Mouse (Mus musculus) right cerebral cortex, postnatal 10 days (tissue): Measurements from ENCODE around the gene Eps15.
A peak's percentile ranks its signal among the peaks of the same experiment; 100 is the strongest.
"Not testable (repeated sequence)": the region's sequence is repeated elsewhere in the genome, so short reads cannot be mapped to it uniquely, and the experiment has no call there.

Experiments
- DNase-seq, 2 experiments: peaks; one replicate each; pipeline ENCODE4 v3.0.0; 2021; ENCODE audit warnings: low spot score in 2 of 2

Eps15 gene

DNA sequence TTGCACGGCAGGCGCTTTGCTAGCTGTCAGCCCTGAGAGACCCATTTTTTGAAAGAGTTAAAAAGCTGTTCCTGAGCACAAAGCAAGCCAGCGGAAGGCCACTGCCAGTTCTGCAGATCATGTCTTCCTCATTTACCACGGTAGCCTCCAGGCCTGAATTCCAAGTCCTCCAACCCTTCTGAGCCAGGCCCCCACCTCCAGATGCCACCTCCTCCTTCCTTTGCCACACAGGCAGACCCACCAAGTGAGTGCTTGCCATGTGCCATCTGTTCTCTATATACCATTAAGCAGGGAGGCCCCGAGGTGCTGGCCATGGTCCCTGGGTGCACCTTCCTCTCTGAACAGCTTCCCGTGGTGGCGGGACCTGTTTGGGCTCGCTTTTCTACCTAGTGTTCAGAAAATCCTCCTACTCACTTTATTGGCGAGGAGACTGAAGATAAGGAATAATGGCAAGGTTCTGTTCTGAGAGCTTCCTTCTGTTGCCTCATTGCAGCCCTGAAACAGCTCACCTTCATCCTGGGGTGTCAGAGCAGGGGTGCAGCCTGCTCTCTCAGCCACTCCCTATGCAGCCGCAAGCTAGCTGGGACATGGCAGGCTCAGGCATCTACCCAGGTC, 120.4 kb downstream of the Eps15 start:
- DNase-seq, result no peak

DNA sequence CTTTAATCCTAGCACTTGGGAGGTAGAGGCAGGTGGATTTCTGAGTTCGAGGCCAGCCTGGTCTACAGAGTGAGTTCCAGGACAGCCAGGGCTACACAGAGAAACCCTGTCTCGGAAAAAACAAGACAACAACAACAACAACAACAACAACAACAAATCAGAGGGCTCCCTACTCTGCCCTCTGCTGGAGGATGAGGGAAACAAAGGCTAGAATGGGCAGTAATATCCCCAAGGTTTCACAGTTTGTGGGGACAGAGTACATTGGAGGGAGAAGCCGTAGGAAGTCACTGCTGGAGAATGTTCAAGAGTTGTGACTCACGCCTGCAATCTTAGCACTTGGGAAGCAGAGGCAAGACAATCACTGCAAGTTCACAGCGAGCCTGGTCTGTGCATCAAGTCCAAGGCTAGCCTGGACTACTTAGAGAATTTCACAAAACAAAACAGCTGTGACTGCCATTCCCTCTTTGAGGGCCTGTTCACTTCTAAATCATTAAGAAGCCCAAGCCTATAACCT, 121.2 kb downstream of the Eps15 start:
- DNase-seq, result no peak

DNA sequence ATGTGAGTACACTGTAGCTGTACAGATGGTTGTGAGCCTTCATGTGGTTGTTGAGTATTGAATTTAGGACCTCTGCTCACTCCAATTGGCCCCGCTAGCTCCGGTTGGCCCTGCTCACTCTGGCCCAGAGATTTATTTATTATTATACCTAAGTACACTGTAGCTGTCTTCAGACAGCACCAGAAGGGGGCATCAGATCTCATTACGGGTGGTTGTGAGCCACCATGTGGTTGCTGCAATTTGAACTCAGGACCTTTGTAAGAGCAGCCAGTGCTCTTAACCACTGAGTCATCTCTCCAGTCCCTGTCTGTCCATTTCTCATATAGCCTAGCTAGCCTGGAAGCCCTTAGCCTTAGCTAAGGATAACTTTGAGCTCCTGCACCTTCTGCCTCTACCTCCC, 124.8 kb downstream of the Eps15 start:
- DNase-seq, result not testable (repeated sequence)

DNA sequence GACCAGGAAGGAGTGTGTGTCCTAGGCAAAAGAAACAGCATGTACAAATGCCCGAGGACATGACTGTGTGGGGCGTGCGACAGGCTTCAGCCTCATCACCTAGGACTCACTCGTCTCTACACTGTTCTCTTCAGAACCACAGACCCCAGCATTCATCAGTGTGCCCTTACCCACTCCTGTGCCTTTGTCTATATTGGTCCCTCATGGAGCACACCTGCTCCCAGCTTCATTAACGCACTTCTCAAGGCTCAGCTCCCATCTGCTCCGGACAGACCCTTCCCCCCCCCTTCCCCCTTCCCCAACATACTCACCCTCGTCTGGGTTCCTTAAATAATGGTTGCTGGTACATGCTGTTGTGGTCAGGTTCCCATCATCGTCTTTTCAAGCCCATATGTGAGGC, 125.3 kb downstream of the Eps15 start:
- DNase-seq, result no peak

DNA sequence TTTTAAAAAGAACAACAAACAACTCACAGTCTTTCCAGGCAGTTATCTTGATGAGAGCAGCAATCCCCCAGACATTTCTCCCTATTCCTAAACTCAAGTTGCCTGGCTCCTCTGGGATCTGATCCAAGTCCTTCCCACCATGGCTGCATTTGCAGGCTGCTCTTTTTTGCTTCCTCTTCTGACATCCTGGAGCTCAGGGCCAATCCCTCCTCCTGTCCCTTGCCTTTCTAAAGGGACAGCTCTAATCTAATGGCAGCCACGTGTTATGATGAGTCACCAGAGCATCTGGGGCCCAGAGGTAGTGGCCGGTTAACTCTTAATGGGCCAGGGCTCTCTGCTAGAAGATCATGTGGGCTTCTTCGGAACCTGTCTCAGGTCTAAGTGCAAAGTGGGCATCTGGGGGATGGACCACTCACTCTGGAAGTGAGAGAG, 126.0 kb downstream of the Eps15 start:
- DNase-seq, result peak; percentile 65 to 66

DNA sequence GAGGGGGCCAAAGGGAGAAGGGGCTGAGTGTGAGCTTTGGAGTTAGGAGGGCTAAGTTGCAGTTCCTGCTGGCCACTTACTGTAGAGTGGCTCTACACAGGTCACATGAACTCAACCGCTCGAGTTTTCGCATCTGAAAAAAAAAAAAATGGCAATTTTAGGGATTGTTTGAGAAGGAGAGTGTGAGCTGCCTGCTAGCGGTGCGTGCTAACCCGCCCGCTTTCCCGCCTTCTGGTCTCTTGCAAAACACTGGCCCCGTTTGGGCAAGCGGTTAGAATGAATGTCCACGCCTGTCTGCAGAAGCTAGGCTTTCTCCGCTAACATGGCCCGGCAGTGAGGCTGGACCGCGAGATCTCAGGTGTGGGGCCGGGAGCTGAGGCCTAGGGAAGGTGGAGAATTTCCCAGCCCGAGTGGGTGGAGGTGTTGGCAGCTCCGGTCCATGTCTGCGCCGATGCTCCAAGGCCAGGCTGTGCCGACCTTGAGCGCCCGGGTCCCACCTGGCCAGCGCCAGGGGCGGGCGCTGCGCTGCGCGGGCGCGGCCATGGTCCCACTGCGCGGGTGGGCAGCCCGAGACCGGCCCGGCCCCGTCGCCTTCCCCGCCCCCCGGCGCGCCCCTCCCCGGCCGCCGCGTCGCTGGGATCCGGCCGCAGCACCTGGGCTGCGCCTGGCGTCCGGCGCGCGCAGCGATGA, 126.6 kb downstream of the Eps15 start, which contains the start of gene Ttc39a:
Gene Ttc39a, plus strand, starts transcription at position 138 of the 690 bp plus-strand sequence.
- peak; percentile 40 to 44 for DNase-seq

DNA sequence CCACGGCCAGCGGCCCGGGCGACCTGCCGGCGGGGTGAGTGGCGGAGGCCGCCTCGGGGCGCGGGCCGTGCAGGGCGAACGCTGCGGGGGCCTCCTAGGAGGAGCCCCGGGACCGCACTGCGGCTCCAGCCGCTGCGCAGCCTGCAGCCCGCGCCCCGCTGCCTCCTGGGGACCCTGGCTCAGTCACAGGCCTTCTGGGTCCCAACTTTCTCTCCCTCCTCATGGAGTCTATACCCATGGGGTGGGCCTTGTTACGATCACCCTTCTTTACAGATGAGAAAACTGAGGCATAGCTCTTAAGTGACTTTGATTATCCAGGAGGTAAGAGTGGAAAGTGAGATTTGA, 127.1 kb downstream of the Eps15 start:
- DNase-seq, result no peak

DNA sequence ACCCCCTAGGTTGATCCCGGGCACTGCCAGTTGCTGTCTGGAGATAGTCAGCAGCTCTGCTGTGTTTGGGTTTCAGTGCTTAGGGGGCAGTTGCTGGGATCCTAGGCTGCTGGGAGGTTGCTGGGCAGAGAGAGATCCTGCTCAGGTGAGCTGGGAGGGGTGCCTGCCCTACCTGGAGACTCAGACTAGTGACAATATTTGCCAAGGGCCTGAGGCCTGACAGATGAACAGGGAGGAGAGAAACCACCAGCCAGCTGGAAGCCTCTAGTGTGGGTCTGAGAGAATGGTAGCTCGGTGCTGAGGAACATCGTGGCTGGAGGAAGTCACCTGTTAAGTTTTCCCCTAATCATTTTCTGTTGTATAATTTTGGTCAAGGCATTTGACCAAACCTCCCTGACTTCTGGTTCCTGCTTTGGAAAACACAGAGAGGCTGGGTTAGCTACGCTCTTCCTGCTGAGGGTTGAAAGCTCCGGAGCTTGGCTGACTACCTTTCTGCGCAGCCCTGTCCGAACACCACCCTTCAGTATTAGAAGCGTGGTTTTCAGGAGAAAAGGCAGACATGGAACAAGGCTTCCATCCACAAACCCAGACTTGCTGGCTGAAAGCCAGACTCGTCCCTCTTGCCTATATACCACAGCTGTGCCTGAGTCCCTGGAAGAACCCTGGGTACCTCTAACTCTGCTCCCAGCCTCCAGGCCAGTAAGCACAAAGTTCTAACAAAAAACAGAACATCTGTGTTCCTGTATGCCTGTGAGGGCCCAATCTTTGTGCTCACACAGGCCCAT, 127.8 kb downstream of the Eps15 start:
- no peak for DNase-seq

DNA sequence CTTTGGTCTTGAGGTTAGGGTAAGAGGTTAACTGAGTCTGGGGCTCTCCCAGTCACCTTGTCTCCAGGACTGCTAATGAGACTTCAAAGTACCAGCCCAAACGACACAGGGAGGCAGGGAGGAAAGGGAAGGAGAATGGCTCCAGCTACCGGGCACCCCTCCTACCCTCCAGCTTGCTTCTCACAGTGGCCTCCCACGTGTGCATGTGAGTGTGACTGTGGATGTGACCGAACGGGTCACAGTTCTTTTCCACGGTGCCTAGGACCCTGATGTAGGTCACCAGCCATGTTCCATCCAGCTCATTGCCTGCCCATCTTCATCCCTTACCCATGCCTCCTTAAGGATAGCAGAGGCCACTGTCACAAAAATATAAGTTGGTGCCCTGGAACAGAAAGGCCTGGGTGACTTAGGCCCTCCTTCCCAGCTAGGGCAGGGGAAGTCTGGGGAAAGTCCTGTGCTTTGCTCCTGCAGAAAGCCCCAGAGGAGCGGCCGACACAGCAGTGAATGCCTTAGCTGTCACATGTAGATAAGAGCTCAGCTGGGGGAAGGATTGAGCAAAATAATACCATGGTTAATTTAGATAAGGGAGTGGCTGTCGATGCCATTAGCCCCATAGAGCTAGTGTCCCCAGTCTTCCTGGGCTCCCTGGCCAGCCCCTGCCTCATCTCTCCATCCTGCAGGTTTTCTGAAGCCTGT, 130.8 kb downstream of the Eps15 start:
- DNase-seq, result no peak

DNA sequence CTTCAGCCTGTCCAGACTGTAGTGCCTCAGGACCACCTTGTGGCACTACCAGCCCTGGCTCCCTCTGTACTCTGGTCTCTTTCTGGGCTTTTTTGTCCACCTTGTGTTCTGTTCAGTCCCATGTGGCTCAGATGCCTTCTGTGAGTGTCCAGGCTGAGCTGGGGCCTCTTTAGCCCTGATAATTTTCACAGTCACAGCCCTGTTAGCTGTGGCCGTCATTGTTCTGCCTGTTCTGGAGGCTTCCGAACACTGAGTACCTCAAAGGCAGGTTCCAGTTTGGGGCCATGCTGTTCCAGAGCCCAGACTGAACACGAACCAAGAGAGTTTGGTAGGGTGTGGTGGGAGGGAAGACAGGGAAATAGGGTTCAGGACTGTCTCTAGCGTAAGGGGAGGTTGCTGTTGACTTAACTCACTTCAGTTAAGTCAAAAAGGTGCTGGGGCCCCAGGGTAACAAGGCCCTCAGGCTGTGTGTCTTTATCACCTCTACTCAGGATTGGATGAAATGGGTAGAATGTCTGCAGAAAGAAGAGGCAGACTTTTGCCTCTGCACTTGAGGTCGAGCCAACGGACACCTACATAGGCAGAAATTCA, 131.4 kb downstream of the Eps15 start:
- no peak for DNase-seq

DNA sequence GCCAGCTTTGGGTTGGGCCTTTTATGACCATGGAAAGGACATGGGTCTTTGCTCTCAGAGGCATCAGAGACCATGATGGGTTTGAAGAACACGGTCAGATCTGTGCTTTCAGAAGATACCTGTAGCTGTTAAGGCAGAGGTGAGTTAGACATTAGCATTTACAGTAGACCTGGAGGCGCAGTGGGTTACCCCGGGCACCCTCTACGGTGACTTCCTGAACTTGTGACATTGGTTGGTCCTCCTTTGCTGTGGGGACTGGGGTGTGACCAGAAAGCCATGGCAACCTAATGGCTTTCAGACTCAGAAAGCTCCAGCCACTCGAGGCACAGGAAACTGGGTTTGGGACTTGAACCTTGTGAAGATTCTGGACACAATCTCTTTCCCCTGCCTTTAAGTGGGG, 132.2 kb downstream of the Eps15 start:
- DNase-seq, result no peak

DNA sequence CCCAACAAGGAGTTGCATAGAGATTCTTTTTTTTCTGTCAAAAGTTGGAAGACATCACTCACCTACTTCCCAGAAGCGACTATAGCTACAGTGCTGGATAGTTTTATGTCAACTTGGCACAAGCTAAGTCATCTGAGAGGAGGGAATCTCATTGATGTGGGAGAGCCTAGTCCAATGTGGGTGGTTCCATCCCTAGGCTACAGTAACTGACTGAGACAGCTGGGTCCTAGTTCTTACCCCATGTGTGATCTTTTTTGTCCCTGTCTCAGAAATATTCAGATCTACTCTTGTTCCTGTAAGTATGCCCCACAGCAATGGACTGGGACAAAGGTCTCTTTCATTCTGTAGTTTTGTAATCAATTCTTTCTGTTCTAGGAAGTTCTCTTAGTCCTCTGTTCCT, 137.9 kb downstream of the Eps15 start:
- no peak for DNase-seq

DNA sequence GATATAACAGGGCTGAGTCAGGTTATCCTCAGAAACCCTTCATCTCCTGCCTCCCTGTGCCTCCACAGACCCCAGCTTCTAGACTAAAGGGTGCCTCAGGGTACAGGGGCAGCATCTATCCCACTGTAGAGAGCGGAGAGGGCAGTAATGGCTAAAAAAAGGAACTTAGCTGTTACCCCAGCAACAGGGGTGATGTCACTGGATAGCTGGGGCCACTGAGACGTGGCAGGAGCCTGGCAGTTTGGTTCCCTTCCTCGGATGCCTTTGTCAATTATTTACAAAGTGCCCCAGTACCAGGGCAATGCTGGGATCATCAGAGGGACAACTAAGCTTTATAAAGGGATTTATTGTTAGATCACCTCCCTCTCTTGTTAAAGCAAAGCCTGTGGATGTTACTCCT, 138.9 kb downstream of the Eps15 start:
- no peak for DNase-seq

DNA sequence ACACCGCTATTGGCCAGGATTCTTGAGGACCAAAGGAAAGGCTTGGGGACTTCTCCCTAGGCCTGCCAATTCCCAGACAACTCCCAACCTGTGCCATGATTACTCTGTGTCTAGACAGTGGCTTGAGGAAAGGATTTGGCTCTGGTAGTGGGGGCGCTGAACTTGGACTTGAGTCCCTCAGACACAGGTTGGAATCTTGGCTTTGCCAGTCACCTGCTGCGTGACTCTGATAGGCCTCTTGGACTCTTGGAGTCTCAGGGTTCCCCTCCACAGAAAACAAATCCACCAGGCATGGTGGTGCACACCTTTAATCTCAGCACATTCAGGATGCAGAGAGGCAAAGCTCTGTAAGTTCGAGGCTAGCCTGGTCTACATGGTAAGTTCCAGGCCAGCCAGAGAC, 139.5 kb downstream of the Eps15 start:
- no peak for DNase-seq

DNA sequence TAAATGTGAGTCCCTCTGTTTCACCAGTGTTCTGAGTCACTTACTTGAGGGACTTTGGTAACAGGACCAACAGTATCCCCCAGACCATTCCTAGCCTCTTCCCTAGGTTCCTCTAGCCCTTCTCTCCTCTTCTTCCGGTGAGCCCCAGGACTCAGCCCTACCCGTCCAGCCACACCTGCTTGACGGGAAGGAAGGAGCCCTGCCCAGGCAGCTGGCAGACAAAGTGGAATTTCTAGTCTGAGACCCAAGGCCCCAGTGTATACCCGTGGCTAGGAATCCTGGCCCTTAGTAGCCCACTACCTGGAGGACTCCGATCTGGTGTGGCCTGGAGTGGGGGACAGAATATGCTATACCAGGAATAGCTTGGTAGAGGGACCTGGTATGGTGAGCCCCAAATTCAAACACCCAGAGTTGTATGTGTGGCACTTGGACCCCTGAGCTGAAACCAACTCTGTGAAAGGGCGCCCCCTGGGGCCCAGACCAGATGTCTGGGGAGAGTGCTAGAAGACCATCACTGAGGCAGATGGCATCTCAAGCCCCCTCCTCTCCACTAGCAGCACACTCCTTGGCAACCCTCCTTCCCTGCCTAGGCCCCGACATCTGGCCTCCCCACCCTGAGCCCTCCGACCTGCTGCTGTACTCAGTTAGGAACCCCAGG, 140.2 kb downstream of the Eps15 start:
- no peak for DNase-seq

DNA sequence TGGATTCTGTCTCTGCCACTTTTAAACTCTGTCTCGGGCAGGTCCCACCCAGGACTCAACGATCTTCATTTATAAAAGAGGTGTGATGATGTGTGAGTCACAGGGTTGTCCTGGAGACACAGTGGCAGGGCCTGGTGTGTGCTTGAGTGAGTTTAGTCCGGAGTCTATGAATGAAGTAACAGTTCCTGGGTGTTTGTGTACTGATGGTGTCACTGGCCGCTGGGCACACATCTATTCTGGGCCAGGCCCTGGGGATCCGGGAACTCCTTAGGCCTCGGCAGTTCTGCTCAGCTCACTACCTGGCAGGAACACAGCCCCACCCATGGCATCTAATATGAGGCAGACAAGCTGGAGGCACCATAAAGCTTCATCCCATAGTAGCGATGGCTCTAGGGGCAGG, 141.5 kb downstream of the Eps15 start:
- DNase-seq, result no peak

DNA sequence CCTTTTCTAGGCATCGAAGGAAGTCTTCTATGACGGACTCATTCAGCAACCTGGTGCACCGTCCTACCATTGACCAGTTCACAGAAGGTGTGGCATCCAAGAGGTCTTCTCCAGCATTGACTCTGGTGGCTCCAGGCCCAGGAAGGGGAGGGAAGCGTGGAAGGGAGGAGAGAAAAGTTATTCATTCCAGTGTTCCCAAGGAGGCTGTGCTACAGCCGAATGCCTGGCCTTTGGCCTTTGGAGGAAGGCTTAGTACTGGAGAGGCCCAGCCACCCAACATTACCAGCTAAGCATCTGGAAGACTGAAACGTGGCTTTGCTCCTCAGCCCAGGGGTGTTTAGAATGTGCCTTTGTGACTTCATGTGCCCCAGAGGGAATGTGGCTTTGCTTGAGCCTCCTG, 142.4 kb downstream of the Eps15 start:
- no peak for DNase-seq

DNA sequence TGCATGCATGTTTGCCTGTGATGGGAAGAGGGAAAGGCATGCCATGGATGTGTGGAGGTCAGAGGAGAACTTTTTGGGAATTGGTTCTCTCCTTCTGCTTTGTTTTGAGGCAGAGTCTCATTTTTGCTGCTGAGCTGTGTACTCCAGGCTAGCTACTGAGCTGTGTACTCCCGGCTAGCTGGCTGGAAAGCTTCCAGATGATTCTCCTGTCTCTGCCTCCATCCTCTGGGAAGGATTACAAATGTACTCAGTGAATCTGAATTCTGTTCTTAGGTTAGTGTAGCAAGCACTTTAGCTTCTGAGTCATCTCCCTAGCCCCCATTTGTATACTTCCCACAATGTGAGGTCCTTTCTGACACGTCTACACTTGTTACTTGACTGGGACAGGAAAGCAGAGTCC, 143.4 kb downstream of the Eps15 start:
- no peak for DNase-seq

DNA sequence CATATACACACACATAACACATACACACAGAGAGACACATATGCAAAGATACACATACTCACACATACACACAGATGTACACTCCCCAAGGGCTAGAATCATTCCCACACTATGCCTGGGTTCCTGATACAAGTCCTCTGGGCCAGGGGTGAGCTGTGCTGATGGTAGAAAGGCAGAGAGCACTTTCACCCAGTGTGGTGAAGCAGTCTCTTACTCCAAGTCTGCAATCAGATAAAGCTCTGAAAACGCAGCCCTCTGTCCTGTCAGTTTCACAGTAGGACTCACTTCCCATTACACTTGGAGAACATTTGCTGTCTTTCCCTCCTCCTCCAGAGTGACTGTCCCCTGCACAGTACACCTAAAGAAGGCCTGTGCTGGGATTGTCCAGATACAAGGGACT, 147.0 kb downstream of the Eps15 start:
- no peak for DNase-seq

DNA sequence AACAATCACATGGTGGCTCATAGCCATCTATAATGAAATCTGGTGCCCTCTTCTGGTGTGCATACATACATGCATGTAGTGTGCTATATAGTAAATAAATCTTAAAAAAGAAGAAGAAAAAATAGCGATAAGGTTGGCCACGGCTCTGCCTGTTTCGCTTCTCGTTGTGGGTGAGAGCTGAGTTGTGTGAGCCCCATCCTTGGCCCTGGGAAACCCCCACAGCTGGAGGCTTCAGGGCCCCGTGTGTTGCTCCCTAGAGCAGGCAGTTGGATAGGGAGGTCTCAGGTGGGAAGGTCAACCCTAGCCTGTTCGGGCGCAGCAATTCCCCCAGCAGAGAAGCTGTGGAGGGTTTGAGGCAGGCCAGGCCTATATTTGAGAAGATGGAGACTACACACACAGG, 150.2 kb downstream of the Eps15 start:
- no peak for DNase-seq

DNA sequence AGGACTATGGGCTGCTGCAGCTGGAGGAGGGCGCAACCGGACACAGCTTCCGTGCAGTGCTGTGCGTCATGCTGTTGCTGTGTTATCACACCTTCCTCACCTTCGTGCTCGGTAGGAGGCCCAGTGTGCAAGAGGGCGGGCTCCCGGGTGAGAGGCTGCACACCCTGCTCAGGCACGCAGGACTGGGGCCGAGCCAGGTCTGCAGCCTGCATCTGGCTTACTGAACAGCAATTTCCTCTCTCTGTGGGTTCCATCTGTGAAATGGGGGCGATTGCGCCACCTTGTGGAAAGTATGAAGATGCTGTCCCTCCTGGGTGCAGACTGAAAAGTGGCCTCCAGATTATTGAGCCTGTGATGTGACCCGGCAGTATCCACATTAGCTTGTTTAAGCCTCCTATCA, 150.8 kb downstream of the Eps15 start:
- DNase-seq, result peak in 1 of 2 experiments; percentile 64
